Mouse (Mus musculus) fibroblast of lung, adult 2 months (primary cell): Measurements from ENCODE around the gene Klhl33.
"Not testable (repeated sequence)": the region's sequence is repeated elsewhere in the genome, so short reads cannot be mapped to it uniquely, and the experiment has no call there.

ENCODE experiments used
- DNase-seq: peaks from one replicate; pipeline ENCODE4 v3.0.0-alpha.2; 2011; ENCODE audit warnings: low read depth

Klhl33 gene

DNA sequence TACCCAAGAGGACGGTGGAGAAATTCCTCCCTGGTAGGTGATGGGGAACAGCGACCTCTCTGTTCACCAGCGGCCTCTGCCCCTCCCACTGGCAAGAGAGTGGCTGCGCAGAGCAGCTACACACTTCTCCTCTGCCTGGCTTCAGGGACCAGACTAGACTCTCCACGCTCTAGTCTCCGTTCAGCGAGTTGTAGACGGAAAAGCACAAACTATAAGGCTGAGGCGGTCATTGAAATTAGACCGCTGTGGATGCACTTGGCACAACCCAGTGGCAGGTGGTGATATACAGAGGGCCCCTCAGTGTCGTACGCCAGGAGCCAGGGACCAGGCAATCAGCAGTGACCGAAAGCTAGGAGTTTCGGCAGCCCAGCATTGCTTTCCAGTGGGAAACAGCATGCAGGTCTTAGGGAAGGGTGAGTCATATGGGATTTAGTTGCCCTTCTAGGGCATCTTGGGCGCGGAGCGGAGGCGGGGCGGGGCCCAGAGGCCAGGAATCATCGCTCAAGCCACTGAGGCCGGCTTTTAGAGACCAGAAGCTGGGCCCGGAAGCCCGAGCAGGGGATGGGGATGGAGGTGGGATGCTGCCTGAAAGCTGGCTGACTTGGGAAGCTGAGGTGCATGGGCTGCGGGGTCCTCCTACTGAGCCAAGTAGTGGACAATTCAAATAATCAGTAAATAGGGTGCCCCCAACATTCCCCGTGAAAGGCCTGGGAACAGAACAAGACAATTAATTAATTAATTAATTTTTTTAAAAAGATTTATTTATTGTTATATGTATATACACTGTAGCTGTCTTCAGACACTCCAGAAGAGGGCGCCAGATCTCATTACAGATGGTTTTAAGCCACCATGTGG lies 6.9 kb upstream of the Klhl33 start:
- DNase-seq: no peak

DNA sequence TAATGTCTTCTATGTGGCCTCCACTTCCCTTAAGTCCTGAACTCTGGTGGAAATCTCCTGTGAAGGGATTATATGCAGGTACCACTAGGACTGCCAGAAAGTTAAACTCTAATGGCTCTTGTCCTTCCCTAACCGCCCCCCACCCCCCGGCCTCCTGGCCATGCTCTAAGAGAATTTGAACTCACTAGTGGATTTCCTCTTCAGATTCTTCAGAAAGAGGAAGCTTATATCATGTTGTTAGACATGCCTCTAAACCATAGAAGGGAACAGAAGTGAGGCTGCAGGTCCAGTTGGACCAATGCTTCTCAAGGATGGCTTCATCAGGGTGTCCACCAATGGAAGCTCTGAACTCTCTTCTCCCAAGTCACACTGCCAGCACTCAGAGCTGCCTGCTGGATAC lies 685 bp upstream of the Klhl33 start:
- not testable (repeated sequence) for DNase-seq

- no peak for DNase-seq
Measured at GRCm38 (mm10) chr14:50896747-50897373, 447 bp downstream of the Klhl33 start.

- DNase-seq: peak; percentile 97
Measured at GRCm38 (mm10) chr14:50895985-50896746, 1.1 kb downstream of the Klhl33 start.

GRCm38 (mm10) chr14:50895407-50895806 lies 1.9 kb downstream of the Klhl33 start:
- no peak for DNase-seq

- DNase-seq: peak; percentile 37
Measured at GRCm38 (mm10) chr14:50892541-50893459, 4.5 kb downstream of the Klhl33 start.

DNA sequence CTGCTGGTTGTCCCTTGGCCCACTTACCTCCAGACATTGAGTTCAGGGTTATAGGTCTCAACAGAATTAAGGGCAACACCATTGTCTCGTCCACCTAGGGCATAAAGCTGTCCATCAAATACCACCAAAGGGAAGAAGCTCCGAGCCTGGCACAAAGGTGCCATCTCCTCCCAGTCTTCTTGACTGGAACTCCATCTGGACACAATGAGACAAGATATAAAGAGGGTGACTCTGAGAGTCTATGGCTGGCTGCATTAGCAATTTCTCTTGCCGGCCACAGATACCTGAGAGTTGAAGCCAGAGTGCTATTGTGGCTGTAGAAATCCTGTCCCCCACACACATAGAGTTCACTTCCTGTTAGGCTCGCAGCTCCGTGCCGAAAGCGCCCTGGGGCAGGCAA lies 5.2 kb downstream of the Klhl33 start:
- no peak for DNase-seq

DNA sequence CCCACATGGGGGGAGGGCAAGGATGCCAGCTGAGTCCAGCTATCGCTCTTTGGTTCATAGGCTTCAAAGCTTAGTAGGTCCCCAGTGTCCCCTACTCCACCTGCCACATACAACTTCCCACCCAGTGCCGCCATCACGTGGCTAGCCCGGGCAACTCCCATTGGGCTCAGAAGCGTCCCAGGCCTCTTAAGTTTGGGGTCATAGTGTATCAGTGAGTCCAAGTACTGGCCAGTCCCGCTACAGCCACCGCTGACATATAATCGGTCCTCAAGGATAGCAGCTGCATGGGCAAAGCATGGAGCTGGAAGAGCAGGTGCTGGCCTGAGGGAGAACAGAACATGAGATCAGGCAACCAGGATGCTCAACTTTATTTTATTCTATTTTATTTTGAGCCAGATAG lies 5.7 kb downstream of the Klhl33 start:
- DNase-seq: no peak

DNA sequence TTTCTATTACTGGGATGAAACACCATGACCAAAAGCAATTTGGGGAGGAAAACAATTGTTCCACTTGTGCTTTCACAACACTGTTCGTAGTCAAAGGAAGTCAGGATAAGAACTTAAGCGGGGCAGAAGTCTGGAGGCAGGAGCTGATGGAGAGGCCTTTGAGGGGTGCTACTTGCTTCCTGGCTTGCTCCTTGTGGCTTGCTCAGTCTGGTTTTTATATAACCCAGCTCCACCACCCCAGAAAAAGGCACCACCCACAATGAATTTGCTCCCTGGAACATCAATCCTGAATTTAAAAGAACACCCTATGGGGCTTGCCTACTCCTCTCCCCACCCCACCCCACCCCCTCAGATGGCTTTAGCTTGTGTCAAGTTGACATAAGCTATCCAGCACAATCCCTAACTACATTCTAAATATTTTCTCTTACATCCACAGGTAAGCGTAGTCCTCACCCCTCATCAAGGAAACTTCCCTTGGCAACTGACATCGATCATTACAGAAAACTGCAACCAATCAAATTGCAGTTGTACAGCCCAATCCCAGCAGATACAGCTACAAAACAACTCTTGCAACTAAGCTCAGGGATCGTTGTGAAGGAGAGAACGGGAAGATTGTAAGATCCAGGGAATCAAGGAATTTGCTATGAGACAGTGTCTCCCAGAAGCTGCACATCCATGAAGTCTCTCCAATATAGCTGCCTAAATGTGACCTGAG lies 20.9 kb downstream of the Klhl33 start:
- DNase-seq: no peak

- no peak for DNase-seq
Measured at GRCm38 (mm10) chr14:50875591-50876230, 21.6 kb downstream of the Klhl33 start.

DNA sequence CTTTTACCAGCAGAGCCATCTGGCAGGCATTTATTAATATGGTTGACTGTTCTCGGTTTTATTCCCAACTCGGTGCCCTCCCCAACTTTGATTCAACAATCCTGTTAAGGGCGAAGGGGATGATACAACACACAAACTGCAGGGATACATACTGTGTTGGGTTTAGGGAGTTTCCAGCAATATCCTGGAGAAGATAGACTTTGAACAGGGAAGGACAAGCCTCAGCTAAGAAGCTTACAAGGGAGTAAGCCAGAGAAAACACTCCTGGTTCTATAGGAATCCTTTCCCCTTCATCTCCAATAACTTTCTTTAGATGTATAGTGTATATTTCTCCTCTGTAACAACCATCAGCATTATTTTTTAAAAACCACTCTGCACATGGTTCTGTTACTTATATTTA lies 22.1 kb downstream of the Klhl33 start:
- DNase-seq: no peak

GRCm38 (mm10) chr14:50871284-50871683 lies 26.0 kb downstream of the Klhl33 start:
- DNase-seq: no peak

DNA sequence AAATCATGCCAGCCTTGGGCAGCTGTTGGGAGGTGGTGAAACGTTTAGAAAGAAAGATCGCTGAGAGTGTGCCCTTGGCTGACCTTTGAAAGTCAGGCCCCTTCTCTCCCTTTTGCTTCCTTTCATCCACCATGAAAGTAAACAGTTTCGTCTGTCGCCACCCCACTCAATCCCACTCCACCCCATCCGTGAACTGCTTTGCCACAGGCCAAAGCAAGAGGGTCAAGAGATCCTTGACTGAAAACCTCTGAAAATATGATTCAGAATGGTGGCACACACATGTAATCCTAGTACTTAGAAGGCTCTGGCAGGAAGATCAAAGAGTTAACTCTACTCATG lies 26.5 kb downstream of the Klhl33 start:
- DNase-seq: no peak

GRCm38 (mm10) chr14:50869889-50870804 lies 27.2 kb downstream of the Klhl33 start, which contains the start of gene Tep1:
Gene Tep1, minus strand, starts transcription at chr14:50870560.
- peak; percentile 51 for DNase-seq

DNA sequence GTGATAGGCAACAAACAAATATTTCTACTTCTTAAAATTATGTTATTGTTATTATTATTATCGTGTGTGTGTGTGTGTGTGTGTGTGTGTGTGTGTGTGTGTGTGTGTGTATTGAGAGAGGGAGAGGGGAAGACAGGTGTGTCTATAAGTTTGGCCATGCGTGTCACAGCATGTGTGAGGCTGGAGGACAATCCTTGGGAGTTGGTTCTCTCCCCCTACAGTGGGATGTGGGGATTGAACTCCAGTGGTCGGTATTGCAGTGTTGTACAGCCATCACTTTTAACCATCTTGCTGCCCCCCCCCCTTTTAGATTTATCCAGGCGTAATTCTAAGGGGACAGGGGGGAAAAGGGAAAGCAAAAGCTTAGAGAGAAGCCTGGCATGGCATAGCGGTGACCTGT lies 28.7 kb downstream of the Klhl33 start:
- DNase-seq: no peak

DNA sequence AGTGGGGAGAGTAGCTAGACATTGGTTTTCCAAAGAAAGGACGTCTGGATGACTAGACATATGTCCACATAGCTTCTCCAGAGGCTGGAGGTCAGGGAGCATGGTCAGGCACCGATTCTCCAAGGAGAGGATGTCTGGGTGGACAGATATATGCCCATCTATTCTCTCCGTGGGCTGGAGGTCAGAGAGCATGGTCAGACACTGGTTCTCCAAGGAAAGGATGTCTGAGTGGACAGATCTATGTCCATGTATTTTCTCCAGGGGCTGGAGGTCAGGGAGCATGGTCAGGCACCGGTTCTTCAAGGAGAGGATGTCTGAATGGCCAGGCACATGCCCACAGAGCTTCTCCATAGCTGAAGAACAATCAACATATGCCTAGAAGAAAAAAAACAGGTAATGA lies 29.1 kb downstream of the Klhl33 start:
- DNase-seq: no peak

DNA sequence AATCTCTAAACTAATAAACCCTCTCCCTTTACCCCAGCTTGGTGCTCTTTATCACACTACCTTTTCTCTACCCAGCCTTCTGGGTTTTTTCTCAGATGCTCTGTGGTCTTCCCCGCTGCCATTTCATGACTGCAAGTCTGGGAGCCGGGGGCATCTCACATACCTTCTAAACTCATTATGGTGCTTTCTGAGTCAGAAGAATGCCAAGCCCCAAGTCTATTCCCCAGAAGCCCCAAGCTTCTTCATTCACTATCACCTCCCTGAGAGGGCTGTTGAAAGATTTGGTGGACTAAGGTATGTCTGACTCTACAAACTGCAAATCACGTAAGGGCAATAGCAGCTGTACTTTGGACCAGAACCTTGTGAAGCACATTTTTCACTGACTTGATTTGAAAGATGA lies 30.3 kb downstream of the Klhl33 start:
- no peak for DNase-seq

DNA sequence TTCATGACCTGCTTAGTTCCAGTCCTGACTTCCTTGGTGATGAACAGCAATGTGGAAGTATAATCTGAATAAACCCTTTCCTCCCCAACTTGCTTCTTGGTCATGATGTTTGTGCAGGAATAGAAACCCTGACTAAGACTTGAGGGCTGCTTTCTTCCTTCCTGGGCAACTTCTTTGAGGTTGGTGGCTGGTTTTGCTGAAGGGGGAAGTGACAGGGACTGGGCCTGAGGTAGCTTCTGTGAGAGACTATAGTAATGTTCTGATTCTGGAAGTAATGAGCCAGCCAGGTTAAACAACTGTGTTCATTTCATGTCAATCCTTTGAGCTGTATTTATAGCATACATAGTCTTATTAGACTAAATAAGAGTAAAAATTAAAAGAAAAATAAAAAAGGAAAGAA lies 32.3 kb downstream of the Klhl33 start:
- not testable (repeated sequence) for DNase-seq

GRCm38 (mm10) chr14:50862641-50863040 lies 34.7 kb downstream of the Klhl33 start:
- no peak for DNase-seq

DNA sequence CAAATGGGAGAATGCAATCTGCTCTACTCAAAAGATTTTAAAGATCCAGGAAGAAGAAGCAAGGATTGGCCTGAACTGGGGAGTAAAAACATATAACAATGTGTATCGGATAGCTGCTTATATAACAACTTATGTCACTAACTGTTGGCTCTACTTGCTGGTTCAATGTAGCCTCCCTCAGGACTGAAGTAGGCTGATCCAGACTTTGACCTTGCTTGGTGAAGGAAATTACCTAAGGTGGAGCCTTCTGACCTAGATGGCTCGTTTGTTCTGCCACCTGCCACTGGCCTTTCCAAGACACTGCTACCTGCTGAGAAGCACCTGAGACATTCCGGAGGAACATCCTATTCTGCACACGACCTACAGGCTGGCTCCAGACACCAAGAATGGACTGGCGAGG lies 41.5 kb downstream of the Klhl33 start:
- no peak for DNase-seq
